Mouse (Mus musculus): ENCODE results near the gene Prkcz. TPM values are rescaled to one million over a fixed set of nuclear protein-coding genes. Genes with fewer than 3 reads are reported as not detected.

The Prkcz gene
- polyA plus RNA-seq, 1 experiment from 2014 or later: 86.5 TPM

DNA sequence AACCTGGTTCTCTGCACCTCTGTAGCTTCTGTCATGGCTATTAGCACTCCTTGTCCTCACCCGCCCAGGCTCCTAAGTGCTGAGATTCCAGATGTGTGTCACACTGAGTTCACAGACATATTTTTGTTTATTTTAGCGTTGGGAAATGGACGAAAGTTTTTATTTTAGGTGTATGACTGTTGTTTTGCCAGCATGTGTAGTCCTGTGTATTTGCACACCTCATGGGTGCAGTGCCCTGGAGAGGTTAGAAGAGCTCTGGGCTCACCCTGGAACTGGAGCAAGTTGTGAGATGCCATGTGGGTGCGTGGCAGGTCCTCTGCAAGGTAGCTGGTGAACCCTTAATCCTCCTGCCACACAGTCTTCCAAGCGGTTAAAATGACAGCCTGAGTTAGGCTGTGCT, 1.3 kb upstream of the Prkcz start:
- peaks cover 45% of the 10 kb centered on the region for H3K27me3 ChIP-seq (replicated peaks; ENCODE audit: control insufficient read depth, insufficient read depth, low read length)
- 37% methylated on average over 5 of the region's 5 CpGs for WGBS

DNA sequence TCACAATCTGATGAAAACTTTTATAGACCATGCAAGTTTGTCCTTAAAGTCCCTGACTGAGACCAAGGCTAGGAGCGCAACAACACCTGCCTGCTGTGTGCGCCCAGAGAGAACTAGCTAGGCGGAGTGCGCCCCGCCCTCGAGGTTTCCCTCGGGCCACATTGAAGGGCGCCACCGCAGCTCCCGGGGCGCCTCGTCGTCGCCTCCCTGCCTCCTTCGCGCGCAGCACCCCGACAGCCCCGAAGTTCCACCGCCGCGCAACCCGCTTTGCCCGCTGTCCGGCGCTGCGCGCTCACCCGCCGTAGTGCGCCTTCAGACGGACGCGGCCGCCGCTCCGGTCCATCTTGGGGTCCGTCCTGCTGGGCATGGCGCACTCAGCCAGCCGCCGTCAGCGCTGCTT, 305 bp downstream of the Prkcz start:
- no peak for ATAC-seq
- Histone ChIP-seq H3K4me2 (ENCODE audit: low read length) (peak overlapping the region; percentile 51), H3K4me3 (replicated peaks; ENCODE audit: low read length) (peak overlapping the region; percentile 38), H3K27me3 (replicated peaks; ENCODE audit: control insufficient read depth, insufficient read depth, low read length) (peaks cover 45% of the 10 kb centered on the region), H3K36me3 (ENCODE audit: control insufficient read depth, insufficient read depth) (no peaks in the 10 kb centered on the region), H3K27ac (ENCODE audit: low read length) (no peak overlapping the region), H3K9ac (replicated peaks; ENCODE audit: low read depth, low read length) (no peak overlapping the region), H3K9me3 (ENCODE audit: control insufficient read depth, low read length) (no peaks in the 10 kb centered on the region), H3K4me1 (replicated peaks; ENCODE audit: control insufficient read depth, insufficient read depth, low read length) (peaks cover 12% of the 10 kb centered on the region)
- WGBS: under 1% methylated on average over 42 of the region's 42 CpGs

More for the DNA sequence above, 1.3 kb upstream of the Prkcz start:
- Histone ChIP-seq H3K36me3 (ENCODE audit: control insufficient read depth, insufficient read depth) (no peaks in the 10 kb centered on the region), H3K4me3 (replicated peaks; ENCODE audit: low read length) (no peak overlapping the region), H3K4me2 (ENCODE audit: low read length) (no peak overlapping the region), H3K9ac (replicated peaks; ENCODE audit: low read depth, low read length) (no peak overlapping the region), H3K4me1 (replicated peaks; ENCODE audit: control insufficient read depth, insufficient read depth, low read length) (peaks cover 12% of the 10 kb centered on the region), H3K9me3 (ENCODE audit: control insufficient read depth, low read length) (no peaks in the 10 kb centered on the region), H3K27ac (ENCODE audit: low read length) (no peak overlapping the region)
- ATAC-seq: no peak

GRCm38 (mm10) chr4:155359560-155360464, 1.3 kb downstream of the Prkcz start:
- Histone ChIP-seq H3K27ac (ENCODE audit: low read length) (no peak overlapping the region), H3K9me3 (ENCODE audit: control insufficient read depth, low read length) (no peaks in the 10 kb centered on the region), H3K27me3 (replicated peaks; ENCODE audit: control insufficient read depth, insufficient read depth, low read length) (peaks cover 42% of the 10 kb centered on the region), H3K4me2 (ENCODE audit: low read length) (no peak overlapping the region), H3K9ac (replicated peaks; ENCODE audit: low read depth, low read length) (no peak overlapping the region), H3K4me3 (replicated peaks; ENCODE audit: low read length) (no peak overlapping the region), H3K4me1 (replicated peaks; ENCODE audit: control insufficient read depth, insufficient read depth, low read length) (peaks cover 12% of the 10 kb centered on the region), H3K36me3 (ENCODE audit: control insufficient read depth, insufficient read depth) (no peaks in the 10 kb centered on the region)
- no peak for ATAC-seq
- 46% methylated on average over 12 of the region's 12 CpGs for WGBS

DNA sequence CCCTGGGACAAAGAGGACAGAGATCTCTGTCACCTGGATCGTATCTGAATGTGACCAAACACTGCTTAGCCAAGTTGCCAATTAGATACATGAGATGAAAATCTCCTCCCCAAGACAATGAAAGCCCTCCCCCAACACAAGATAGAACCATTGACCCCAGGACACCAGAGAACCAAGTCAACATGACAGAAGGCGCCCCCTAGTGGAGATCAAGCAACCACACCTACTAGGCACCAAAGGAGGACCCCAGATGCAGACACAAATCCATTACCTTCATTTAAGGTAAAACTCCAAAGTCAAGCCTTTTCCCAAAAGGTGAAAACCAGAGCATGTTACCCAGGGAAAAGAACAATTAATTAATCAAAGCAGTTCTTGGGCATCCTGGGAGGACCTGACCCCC, 3.6 kb downstream of the Prkcz start:
- Histone ChIP-seq H3K9ac (replicated peaks; ENCODE audit: low read depth, low read length) (no peak overlapping the region), H3K4me3 (replicated peaks; ENCODE audit: low read length) (no peak overlapping the region), H3K27me3 (replicated peaks; ENCODE audit: control insufficient read depth, insufficient read depth, low read length) (peaks cover 42% of the 10 kb centered on the region), H3K36me3 (ENCODE audit: control insufficient read depth, insufficient read depth) (no peaks in the 10 kb centered on the region), H3K9me3 (ENCODE audit: control insufficient read depth, low read length) (no peaks in the 10 kb centered on the region), H3K4me2 (ENCODE audit: low read length) (no peak overlapping the region), H3K4me1 (replicated peaks; ENCODE audit: control insufficient read depth, insufficient read depth, low read length) (peaks cover 12% of the 10 kb centered on the region), H3K27ac (ENCODE audit: low read length) (no peak overlapping the region)
- 50% methylated on average over 2 of the region's 2 CpGs for WGBS
- no peak for ATAC-seq

DNA sequence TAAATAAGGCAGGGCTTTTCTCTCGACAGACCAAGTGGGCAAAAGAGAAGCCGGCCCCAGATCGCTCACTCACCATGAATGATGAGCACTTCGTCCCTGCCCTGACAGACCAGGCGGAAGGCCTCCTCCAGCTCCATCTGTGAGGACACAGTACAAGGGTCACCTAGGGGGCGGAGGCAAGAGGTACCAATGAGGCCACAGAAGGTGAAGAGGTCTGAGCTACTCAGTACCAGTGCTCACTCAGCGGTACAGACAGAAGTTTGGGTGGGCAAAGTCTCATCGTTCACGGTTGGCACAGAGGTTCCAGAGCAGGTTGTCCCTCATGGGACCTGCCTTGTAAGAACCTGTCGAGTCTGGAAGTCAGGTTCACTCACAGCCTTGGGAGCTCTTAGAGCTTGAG, 4.8 kb downstream of the Prkcz start:
- H3K9me3 ChIP-seq (ENCODE audit: control insufficient read depth, low read length): no peaks in the 10 kb centered on the region
- no peak overlapping the region for H3K4me3 ChIP-seq (replicated peaks; ENCODE audit: low read length)
- peaks cover 6% of the 10 kb centered on the region for H3K4me1 ChIP-seq (replicated peaks; ENCODE audit: control insufficient read depth, insufficient read depth, low read length)
- no peak overlapping the region for H3K9ac ChIP-seq (replicated peaks; ENCODE audit: low read depth, low read length)
- no peak for ATAC-seq
- H3K4me2 ChIP-seq (ENCODE audit: low read length): no peak overlapping the region
- no peaks in the 10 kb centered on the region for H3K36me3 ChIP-seq (ENCODE audit: control insufficient read depth, insufficient read depth)
- no peak overlapping the region for H3K27ac ChIP-seq (ENCODE audit: low read length)
- peaks cover 29% of the 10 kb centered on the region for H3K27me3 ChIP-seq (replicated peaks; ENCODE audit: control insufficient read depth, insufficient read depth, low read length)
- 94% methylated on average over 10 of the region's 10 CpGs for WGBS

DNA sequence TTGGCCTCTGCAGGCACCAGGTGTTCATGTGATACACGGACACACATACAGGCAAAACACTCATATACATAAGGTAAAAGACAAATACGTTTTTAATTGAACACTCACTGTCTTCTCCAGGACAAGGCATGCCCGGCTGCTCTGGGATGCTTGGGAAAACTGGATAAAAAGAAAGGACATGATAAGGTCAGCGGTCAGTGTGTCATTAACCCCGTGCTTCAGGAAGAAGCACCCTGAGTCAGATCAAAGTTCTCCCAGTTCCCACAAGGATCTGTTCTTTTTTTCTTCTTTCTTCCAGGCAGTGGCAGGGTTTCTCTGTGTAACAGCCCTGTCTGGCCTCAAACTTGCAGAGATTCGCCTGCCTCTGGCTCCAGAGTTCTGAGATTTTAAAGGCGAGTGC, 6.6 kb downstream of the Prkcz start:
- 86% methylated on average over 7 of the region's 7 CpGs for WGBS
- ATAC-seq: no peak
- Histone ChIP-seq H3K36me3 (ENCODE audit: control insufficient read depth, insufficient read depth) (no peaks in the 10 kb centered on the region), H3K9ac (replicated peaks; ENCODE audit: low read depth, low read length) (no peak overlapping the region), H3K27me3 (replicated peaks; ENCODE audit: control insufficient read depth, insufficient read depth, low read length) (peaks cover 11% of the 10 kb centered on the region), H3K27ac (ENCODE audit: low read length) (no peak overlapping the region), H3K9me3 (ENCODE audit: control insufficient read depth, low read length) (no peaks in the 10 kb centered on the region), H3K4me3 (replicated peaks; ENCODE audit: low read length) (no peak overlapping the region), H3K4me2 (ENCODE audit: low read length) (no peak overlapping the region), H3K4me1 (replicated peaks; ENCODE audit: control insufficient read depth, insufficient read depth, low read length) (no peaks in the 10 kb centered on the region)

- Histone ChIP-seq H3K27me3 (replicated peaks; ENCODE audit: control insufficient read depth, insufficient read depth, low read length) (peaks cover 6% of the 10 kb centered on the region; the same call in 1 of the 2 replicates), H3K27ac (ENCODE audit: low read length) (no peak overlapping the region), H3K36me3 (ENCODE audit: control insufficient read depth, insufficient read depth) (no peaks in the 10 kb centered on the region), H3K4me1 (replicated peaks; ENCODE audit: control insufficient read depth, insufficient read depth, low read length) (no peaks in the 10 kb centered on the region), H3K9me3 (ENCODE audit: control insufficient read depth, low read length) (no peaks in the 10 kb centered on the region), H3K4me3 (replicated peaks; ENCODE audit: low read length) (no peak overlapping the region), H3K4me2 (ENCODE audit: low read length) (no peak overlapping the region), H3K9ac (replicated peaks; ENCODE audit: low read depth, low read length) (no peak overlapping the region)
- no peak for ATAC-seq
- WGBS: 92% methylated on average over 6 of the region's 6 CpGs
Observed at GRCm38 (mm10) chr4:155354035-155354434, 7.1 kb downstream of the Prkcz start.

- Histone ChIP-seq H3K36me3 (ENCODE audit: control insufficient read depth, insufficient read depth) (no peaks in the 10 kb centered on the region), H3K9ac (replicated peaks; ENCODE audit: low read depth, low read length) (no peak overlapping the region), H3K9me3 (ENCODE audit: control insufficient read depth, low read length) (no peaks in the 10 kb centered on the region), H3K27me3 (replicated peaks; ENCODE audit: control insufficient read depth, insufficient read depth, low read length) (no peaks in the 10 kb centered on the region), H3K27ac (ENCODE audit: low read length) (no peak overlapping the region), H3K4me2 (ENCODE audit: low read length) (no peak overlapping the region), H3K4me3 (replicated peaks; ENCODE audit: low read length) (no peak overlapping the region), H3K4me1 (replicated peaks; ENCODE audit: control insufficient read depth, insufficient read depth, low read length) (no peaks in the 10 kb centered on the region)
- ATAC-seq: no peak
- 88% methylated on average over 3 of the region's 3 CpGs for WGBS
Observed at GRCm38 (mm10) chr4:155352581-155352980, 8.6 kb downstream of the Prkcz start.

- WGBS: 91% methylated on average over 12 of the region's 12 CpGs
- H3K27me3 ChIP-seq (replicated peaks; ENCODE audit: control insufficient read depth, insufficient read depth, low read length): no peaks in the 10 kb centered on the region
- no peaks in the 10 kb centered on the region for H3K9me3 ChIP-seq (ENCODE audit: control insufficient read depth, low read length)
- H3K9ac ChIP-seq (replicated peaks; ENCODE audit: low read depth, low read length): peak overlapping the region; percentile 86
- H3K4me2 ChIP-seq (ENCODE audit: low read length): peak overlapping the region; percentile 69; the same call in 1 of the 2 replicates
- H3K4me1 ChIP-seq (replicated peaks; ENCODE audit: control insufficient read depth, insufficient read depth, low read length): peaks cover 22% of the 10 kb centered on the region
- H3K4me3 ChIP-seq (replicated peaks; ENCODE audit: low read length): no peak overlapping the region
- no peaks in the 10 kb centered on the region for H3K36me3 ChIP-seq (ENCODE audit: control insufficient read depth, insufficient read depth)
- peak overlapping the region; percentile 96; the same call in 1 of the 2 replicates for H3K27ac ChIP-seq (ENCODE audit: low read length)
- no peak for ATAC-seq
Observed at GRCm38 (mm10) chr4:155346350-155346749, 14.8 kb downstream of the Prkcz start.

All from forebrain, embryonic 16.5 days (tissue).